30 mouse cellular contexts compared by ENCODE assay signal in genomic region chr3:156745218-156745770, GRCm38 (mm10).
DNase-seq lines count a peak whose midpoint lies in the region; ATAC-seq and TF ChIP-seq lines count a peak whose summit lies in the region.
"Had no signal": no experiment of that assay in that cellular context is flagged by ENCODE, and none has a peak within 500 bp of the region (broad histone marks: within the 10 kb centered on the region; RNA-seq: fewer than 3 reads in every experiment).

No protein-coding gene starts in this region.

- peak; percentile 98 for ATAC-seq in lung, embryonic 14.5 days (ENCODE audit: insufficient read depth)
- peak; percentile 62 for ATAC-seq in limb, embryonic 13.5 days (ENCODE audit: low FRiP score, low read depth)
- ATAC-seq: forebrain, embryonic 15.5 days; hindbrain, embryonic 16.5 days had no signal

- H3K4me3 ChIP-seq in lung, embryonic 14.5 days (ENCODE audit: low read depth, low read length), result no peak overlapping the region
- no peak overlapping the region for H3K4me3 ChIP-seq in limb, embryonic 10.5 days
- H3K4me3 ChIP-seq in limb, embryonic 13.5 days, result no peak overlapping the region
- H3K4me3 ChIP-seq: embryonic facial prominence, embryonic 10.5 days; embryonic facial prominence, embryonic 13.5 days; erythroblast, embryonic 14.5 days; forebrain, embryonic 12.5 days; forebrain, embryonic 15.5 days; heart, embryonic 15.5 days; hindbrain, embryonic 10.5 days; hindbrain, embryonic 13.5 days had no signal

- WGBS in lung, embryonic 14.5 days, result 27% methylated on average over 5 of the region's 5 CpGs
- WGBS in limb, embryonic 10.5 days, result 64% methylated on average over 5 of the region's 5 CpGs
- whole genome bisulfite sequencing in limb, embryonic 13.5 days, result 37% methylated on average over 5 of the region's 5 CpGs

- H3K4me2 ChIP-seq in lung, embryonic 14.5 days, result no peak overlapping the region
- H3K4me2 ChIP-seq in limb, embryonic 13.5 days (replicated peaks), result no peak overlapping the region
- H3K4me2 ChIP-seq: embryonic facial prominence, embryonic 13.5 days; forebrain, embryonic 12.5 days; forebrain, embryonic 15.5 days; heart, embryonic 11.5 days; heart, embryonic 15.5 days; hindbrain, embryonic 13.5 days had no signal

- H3K9me3 ChIP-seq in lung, embryonic 14.5 days (ENCODE audit: low read depth, low read length), result no peaks in the 10 kb centered on the region
- no peaks in the 10 kb centered on the region for H3K9me3 ChIP-seq in limb, embryonic 10.5 days (replicated peaks)
- H3K9me3 ChIP-seq in limb, embryonic 13.5 days, result no peaks in the 10 kb centered on the region
- H3K9me3 ChIP-seq: embryonic facial prominence, embryonic 10.5 days; embryonic facial prominence, embryonic 13.5 days; forebrain, embryonic 12.5 days; forebrain, embryonic 15.5 days; heart, embryonic 15.5 days; hindbrain, embryonic 10.5 days; hindbrain, embryonic 13.5 days had no signal

- no peak for TF ChIP-seq CTCF in lung, embryonic 14.5 days (IDR thresholded peaks at IDR 0.05; ENCODE audit: low read depth)

- DNase-seq in lung, embryonic 14.5 days, result peak; percentile 92
- DNase-seq in lung, postnatal 4 days, result no peak
- peak; percentile 13 for DNase-seq in Muller cell, postnatal 12 days (ENCODE audit: inconsistent ontology term)
- no peak for DNase-seq in limb, embryonic 10.5 days (ENCODE audit: low spot score)
- no peak for DNase-seq in thymus, postnatal 14 days
- DNase-seq in right cerebral cortex, postnatal 25 days, result no peak
- DNase-seq: adrenal gland, postnatal 14 days; B cell, adult 2 months; cerebellum, adult 11-12 months; cerebellum, adult 8-10 months; cerebellum, postnatal 10 days; cerebellum, postnatal 36 days; embryo, embryonic 11 days; gastrocnemius, postnatal 10 days; gastrocnemius, postnatal 36 days; heart, postnatal 10 days; heart, postnatal 36 days had no signal

- no peak overlapping the region for H3K9ac ChIP-seq in lung, embryonic 14.5 days
- no peak overlapping the region for H3K9ac ChIP-seq in limb, embryonic 13.5 days
- H3K9ac ChIP-seq: embryonic facial prominence, embryonic 13.5 days; forebrain, embryonic 12.5 days; forebrain, embryonic 15.5 days; heart, embryonic 15.5 days; hindbrain, embryonic 13.5 days had no signal

- H3K36me3 ChIP-seq in lung, embryonic 14.5 days (ENCODE audit: insufficient read depth), result no peaks in the 10 kb centered on the region
- no peaks in the 10 kb centered on the region for H3K36me3 ChIP-seq in limb, embryonic 10.5 days
- H3K36me3 ChIP-seq in limb, embryonic 13.5 days, result no peaks in the 10 kb centered on the region
- H3K36me3 ChIP-seq: embryonic facial prominence, embryonic 10.5 days; embryonic facial prominence, embryonic 13.5 days; forebrain, embryonic 12.5 days; forebrain, embryonic 15.5 days; G1E; heart, embryonic 15.5 days; hindbrain, embryonic 10.5 days; hindbrain, embryonic 13.5 days had no signal

- peak overlapping the region; percentile 21; the same call in 1 of the 2 replicates for H3K27ac ChIP-seq in lung, embryonic 14.5 days (ENCODE audit: low read depth)
- peak overlapping the region; percentile 21; the same call in 1 of the 2 replicates for H3K27ac ChIP-seq in limb, embryonic 10.5 days
- H3K27ac ChIP-seq in limb, embryonic 13.5 days, result no peak overlapping the region
- H3K27ac ChIP-seq: embryonic facial prominence, embryonic 10.5 days; embryonic facial prominence, embryonic 13.5 days; forebrain, embryonic 12.5 days; forebrain, embryonic 15.5 days; heart, embryonic 15.5 days; hindbrain, embryonic 10.5 days; hindbrain, embryonic 13.5 days had no signal

- H3K27me3 ChIP-seq in lung, embryonic 14.5 days (ENCODE audit: insufficient read depth, low read length), result no peaks in the 10 kb centered on the region
- no peaks in the 10 kb centered on the region for H3K27me3 ChIP-seq in limb, embryonic 10.5 days (ENCODE audit: low read depth, poor library complexity, severe bottlenecking)
- H3K27me3 ChIP-seq in limb, embryonic 13.5 days, result no peaks in the 10 kb centered on the region
- H3K27me3 ChIP-seq: CH12.LX; embryonic facial prominence, embryonic 13.5 days; forebrain, embryonic 12.5 days; forebrain, embryonic 15.5 days; heart, embryonic 15.5 days; hindbrain, embryonic 13.5 days had no signal

- H3K4me1 ChIP-seq in lung, embryonic 14.5 days (ENCODE audit: insufficient read depth), result peaks cover 7% of the 10 kb centered on the region; the same call in 1 of the 2 replicates
- H3K4me1 ChIP-seq in limb, embryonic 10.5 days, result peaks cover 26% of the 10 kb centered on the region
- H3K4me1 ChIP-seq in limb, embryonic 13.5 days, result peaks cover 10% of the 10 kb centered on the region
- H3K4me1 ChIP-seq: forebrain, embryonic 12.5 days; forebrain, embryonic 15.5 days; heart, embryonic 15.5 days; hindbrain, embryonic 10.5 days; hindbrain, embryonic 13.5 days had no signal

Comparison
In these comparisons a context has a peak if more than half of its experiments do, and no peak if none do; other contexts are left out.
1. DNase-seq: peak in lung, embryonic 14.5 days (single experiment) and Muller cell, postnatal 12 days (single experiment); none in lung, postnatal 4 days (0 of 2), limb, embryonic 10.5 days (single experiment), thymus, postnatal 14 days (single experiment) and right cerebral cortex, postnatal 25 days (single experiment).